Mouse (Mus musculus) spleen, adult 2 months (tissue): ENCODE measurements around the gene Hesx1. TPM values are rescaled to one million over a fixed set of nuclear protein-coding genes. Genes with fewer than 3 reads are reported as not detected.

Experiments used
- DNase-seq, 2 experiments: peaks; one replicate each; pipeline versions ENCODE4 v3.0.0 to v3.0.0-alpha.2; 2012 to 2021; ENCODE audit warnings: low spot score in 2 of 2, low read depth in 1 of 2
- H3K27ac ChIP-seq: fragments of 200-500 bp; 2 replicates; pipeline ENCODE4 v1.5.1; 2012; ENCODE audit warnings: low read length, inconsistent platforms; ENCODE audit not compliant: insufficient read depth
- H3K27me3 ChIP-seq: fragments of 200-500 bp; 2 replicates; pipeline ENCODE4 v1.6.1; 2012; ENCODE audit warnings: mild to moderate bottlenecking, moderate library complexity, low read length, inconsistent platforms; ENCODE audit not compliant: control insufficient read depth, insufficient read depth
- H3K36me3 ChIP-seq: fragments of 200-500 bp; 2 replicates; pipeline ENCODE4 v1.6.1; 2012; ENCODE audit warnings: mild to moderate bottlenecking, low read length, inconsistent platforms; ENCODE audit not compliant: control insufficient read depth, insufficient read depth
- H3K4me1 ChIP-seq: fragments of 200-500 bp; 2 replicates; pipeline ENCODE4 v1.6.1; 2011; ENCODE audit warnings: inconsistent platforms; ENCODE audit not compliant: control insufficient read depth, insufficient read depth, insufficient read length
- H3K4me3 ChIP-seq: fragments of 200-500 bp; 2 replicates; pipeline ENCODE4 v1.5.1; 2011; ENCODE audit warnings: mild to moderate bottlenecking, inconsistent platforms; ENCODE audit not compliant: insufficient read depth, insufficient read length; ENCODE audit errors: extremely low read depth
- CTCF ChIP-seq: fragments of 200-500 bp; IDR thresholded peaks from 2 replicates; pipeline ENCODE4 v1.5.1; 2011; ENCODE audit warnings: mild to moderate bottlenecking, inconsistent platforms; ENCODE audit not compliant: insufficient read depth, insufficient read length, insufficient replicate concordance; ENCODE audit errors: extremely low read depth
- POLR2A ChIP-seq: fragments of 200-500 bp; IDR thresholded peaks from 2 replicates; pipeline ENCODE4 v1.6.1; 2011; ENCODE audit warnings: low read depth, low read length, inconsistent platforms
- WGBS: fragments of 180-500 bp; shearing (Covaris S2); methylation state at CpG from one replicate; pipeline ENCODE4 v1.1.7; 2018; 5-methylcytosine and 5-hydroxymethylcytosine counted together
- polyA plus RNA-seq: library from polyadenylated mRNA; depleted of rRNA; stranded (reverse); fragments of >200 nt; gene quantifications from 2 replicates; pipeline ENCODE4 v1.2.3, GENCODE M21; 2012

Hesx1 gene
- polyA plus RNA-seq, 1 experiment = not detected

DNA sequence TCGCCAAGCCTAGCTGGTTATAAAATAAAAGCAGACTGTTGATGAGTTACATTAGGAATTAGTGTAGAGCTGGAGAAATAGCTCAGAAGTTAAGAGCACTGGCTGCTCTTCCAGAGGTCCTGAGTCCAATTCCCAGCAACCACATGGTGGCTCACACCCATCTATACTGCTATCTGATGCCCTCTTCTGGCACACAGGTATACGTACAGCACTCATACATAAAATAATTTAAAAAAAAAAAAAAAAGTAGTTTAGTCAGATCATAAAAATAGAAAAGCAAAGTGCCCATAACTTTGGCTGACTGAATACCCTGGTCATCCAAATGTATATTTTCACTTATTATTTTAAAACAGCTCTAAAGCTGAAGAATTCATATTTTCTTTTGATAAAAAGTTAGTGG lies 21.1 kb upstream of the Hesx1 start:
- no peak for DNase-seq
- Histone ChIP-seq H3K4me1 (no peaks in the 10 kb centered on the region; the same call in 1 of the 2 replicates), H3K36me3 (no peaks in the 10 kb centered on the region), H3K27me3 (no peaks in the 10 kb centered on the region), H3K27ac (no peak overlapping the region), H3K4me3 (no peak overlapping the region)
- no peak for TF ChIP-seq POLR2A
- TF ChIP-seq CTCF = no peak
- 87% methylated on average over 2 of the region's 2 CpGs for WGBS

DNA sequence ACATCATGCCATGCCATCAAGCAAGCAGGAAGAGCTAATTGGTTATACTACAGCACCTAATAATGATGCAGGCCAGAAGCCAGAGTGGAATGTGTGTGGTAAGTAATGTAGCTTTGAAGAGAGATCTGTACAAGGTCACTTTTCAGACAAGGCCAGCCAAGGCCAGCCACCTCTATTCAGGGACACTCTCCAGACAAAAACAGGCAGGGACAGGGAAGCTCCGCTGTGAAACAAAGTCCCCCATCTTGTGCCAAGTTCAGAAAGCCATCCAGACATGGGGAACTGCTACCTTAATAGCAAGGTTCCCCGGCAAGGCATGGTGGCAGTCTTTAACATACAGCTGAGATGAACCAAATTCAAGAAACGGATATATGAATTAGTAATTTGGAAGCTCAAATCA lies 18.7 kb upstream of the Hesx1 start:
- H3K4me1 ChIP-seq = no peaks in the 10 kb centered on the region
- no peaks in the 10 kb centered on the region for H3K36me3 ChIP-seq
- WGBS = 88% methylated on average over 3 of the region's 3 CpGs
- H3K27me3 ChIP-seq = no peaks in the 10 kb centered on the region
- no peak overlapping the region for H3K4me3 ChIP-seq
- H3K27ac ChIP-seq = no peak overlapping the region
- DNase-seq = no peak
- TF ChIP-seq CTCF = no peak
- TF ChIP-seq POLR2A = no peak

DNA sequence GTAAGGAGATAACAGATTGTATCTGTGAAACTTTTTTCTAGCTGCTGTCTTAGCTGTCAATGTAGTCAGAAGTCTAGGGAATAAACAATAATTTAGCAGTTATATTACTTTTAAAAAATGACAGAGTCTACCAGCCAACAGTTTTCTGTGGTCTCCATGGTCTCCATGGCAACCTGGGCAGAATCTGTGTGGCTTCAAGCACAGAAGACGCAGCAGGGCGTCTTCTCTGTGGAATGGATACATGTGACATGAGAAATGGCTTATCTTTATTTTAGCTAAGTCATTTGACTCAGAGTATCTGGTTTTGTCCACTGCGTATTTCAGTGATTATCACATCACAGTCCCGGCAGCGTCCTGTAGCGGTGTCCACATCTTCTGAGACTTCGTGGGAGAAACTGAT lies 18.0 kb upstream of the Hesx1 start:
- WGBS = 74% methylated on average over 7 of the region's 7 CpGs
- TF ChIP-seq POLR2A (no peak), CTCF (no peak)

GRCm38 (mm10) chr14:26977500-26977899 lies 16.7 kb upstream of the Hesx1 start:
- no peak overlapping the region for H3K4me3 ChIP-seq
- no peak for DNase-seq
- no peak overlapping the region for H3K27ac ChIP-seq
- TF ChIP-seq CTCF (no peak), POLR2A (no peak)
- WGBS = 24% methylated on average over 2 of the region's 2 CpGs
- no peaks in the 10 kb centered on the region for H3K27me3 ChIP-seq
- H3K36me3 ChIP-seq = no peaks in the 10 kb centered on the region
- no peaks in the 10 kb centered on the region for H3K4me1 ChIP-seq

More for the DNA sequence above, 18.0 kb upstream of the Hesx1 start:
- no peak overlapping the region for H3K4me3 ChIP-seq
- no peak for DNase-seq
- H3K36me3 ChIP-seq = no peaks in the 10 kb centered on the region
- H3K27me3 ChIP-seq = no peaks in the 10 kb centered on the region
- H3K27ac ChIP-seq = no peak overlapping the region
- H3K4me1 ChIP-seq = no peaks in the 10 kb centered on the region

DNA sequence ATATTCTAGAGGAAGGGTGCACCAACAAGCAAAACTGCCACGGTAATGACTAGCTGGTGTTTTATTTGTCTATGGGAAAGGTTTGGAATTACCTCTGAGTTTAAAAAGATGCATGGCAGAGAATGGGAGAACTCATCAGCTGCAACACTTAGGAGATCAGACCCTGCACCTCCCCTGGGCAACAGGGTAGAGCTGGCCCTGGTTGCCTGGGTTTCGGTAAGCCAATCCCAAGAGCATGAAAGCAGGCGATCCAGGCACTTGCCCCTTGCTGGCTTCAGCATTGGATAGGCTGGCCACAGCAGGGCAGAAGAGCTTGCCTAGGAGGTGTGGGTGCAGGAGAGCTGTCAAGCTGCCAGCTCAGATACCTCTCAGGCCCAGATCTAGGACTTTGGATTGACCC lies 14.4 kb upstream of the Hesx1 start:
- H3K4me1 ChIP-seq = no peaks in the 10 kb centered on the region
- no peak for TF ChIP-seq CTCF
- no peak for TF ChIP-seq POLR2A
- H3K4me3 ChIP-seq = no peak overlapping the region
- 93% methylated on average over 3 of the region's 3 CpGs for WGBS
- no peak overlapping the region for H3K27ac ChIP-seq
- DNase-seq = no peak
- no peaks in the 10 kb centered on the region for H3K27me3 ChIP-seq
- no peaks in the 10 kb centered on the region for H3K36me3 ChIP-seq

GRCm38 (mm10) chr14:26981021-26981420 lies 13.2 kb upstream of the Hesx1 start:
- Histone ChIP-seq H3K27me3 (no peaks in the 10 kb centered on the region), H3K4me1 (no peaks in the 10 kb centered on the region), H3K27ac (no peak overlapping the region), H3K4me3 (no peak overlapping the region), H3K36me3 (no peaks in the 10 kb centered on the region)
- TF ChIP-seq CTCF (no peak), POLR2A (no peak)
- DNase-seq = no peak
- 91% methylated on average over 8 of the region's 8 CpGs for WGBS

DNA sequence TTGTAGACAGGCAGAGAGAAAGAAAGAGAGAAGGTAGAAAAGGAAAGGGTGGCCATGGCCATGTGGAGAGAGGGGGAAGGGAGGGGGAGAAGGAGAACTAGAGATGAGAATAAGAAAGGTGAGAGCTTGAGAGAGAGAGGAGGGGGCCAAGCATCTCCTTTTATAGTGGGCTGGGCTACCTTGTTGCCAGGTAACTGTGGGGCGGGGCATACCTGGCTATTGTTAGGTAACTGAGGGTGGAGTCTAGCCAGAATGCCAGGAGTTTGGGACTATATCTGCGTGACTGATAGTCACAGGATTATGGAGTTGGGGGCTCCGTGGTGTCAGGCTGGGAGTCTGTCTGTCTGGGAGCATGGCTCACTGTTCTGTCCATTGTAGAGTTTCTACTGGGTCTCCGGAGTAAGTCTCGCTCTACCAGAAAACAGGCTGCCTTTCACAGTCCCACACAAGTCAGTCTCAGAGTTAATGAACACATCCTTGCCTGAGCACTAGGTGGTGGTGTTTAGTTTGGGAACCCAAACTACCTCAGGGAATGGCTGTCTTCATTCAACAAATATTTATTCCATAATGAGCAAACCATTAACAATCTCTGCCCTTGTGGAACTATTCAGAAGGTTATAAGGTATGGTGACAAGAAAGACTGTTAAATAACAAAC lies 12.6 kb upstream of the Hesx1 start:
- DNase-seq = no peak
- Histone ChIP-seq H3K4me3 (no peak overlapping the region), H3K36me3 (no peaks in the 10 kb centered on the region), H3K27ac (no peak overlapping the region), H3K4me1 (no peaks in the 10 kb centered on the region), H3K27me3 (no peaks in the 10 kb centered on the region)
- WGBS = 91% methylated on average over 5 of the region's 5 CpGs
- TF ChIP-seq CTCF = no peak
- TF ChIP-seq POLR2A = no peak
